Mouse (Mus musculus): ENCODE measurements around the gene Vcl.

The Vcl gene

DNA sequence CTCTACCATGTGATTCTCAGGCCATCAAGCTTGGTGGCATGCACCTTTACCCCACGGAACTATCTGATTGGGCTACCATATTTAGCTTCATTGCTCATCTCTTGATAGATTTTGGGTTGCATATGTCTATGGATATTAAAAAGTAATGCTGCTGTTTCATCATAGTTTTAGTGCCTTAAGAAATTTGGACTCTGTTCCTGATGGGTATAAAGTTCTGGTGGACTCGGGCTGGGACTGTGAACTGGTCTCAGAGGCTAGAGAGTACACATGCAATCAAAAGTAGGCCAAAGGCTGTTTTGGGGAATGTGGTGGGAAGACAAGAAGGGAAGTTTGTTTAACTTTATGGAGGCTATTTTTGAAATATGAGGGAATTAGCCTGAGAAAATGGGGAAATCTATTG, 16.1 kb downstream of the Vcl start:
- no peak for DNase-seq

- no peak for DNase-seq
These were observed 26.8 kb downstream of the Vcl start for GRCm38 (mm10) chr14:20956021-20956420.

DNA sequence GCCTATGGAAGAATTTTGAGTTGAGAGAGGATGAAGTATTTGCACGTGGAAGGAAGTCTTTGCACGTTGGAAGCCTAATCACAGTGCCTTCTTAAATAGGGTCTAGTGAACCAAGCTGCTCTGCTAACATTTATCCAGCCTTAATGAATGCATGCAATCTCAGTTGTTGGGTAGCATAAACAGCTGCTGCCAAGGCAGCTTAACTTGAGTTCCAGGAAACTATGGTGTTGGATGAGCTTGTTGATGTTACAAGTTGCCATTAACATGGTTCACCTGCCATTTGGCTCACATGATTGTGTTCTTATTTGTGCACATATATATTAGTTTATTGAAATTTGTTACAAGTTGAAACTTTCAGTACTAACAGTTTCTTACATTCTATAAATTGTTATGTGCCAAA, 29.8 kb downstream of the Vcl start:
- no peak for DNase-seq

GRCm38 (mm10) chr14:20962466-20962865, 33.3 kb downstream of the Vcl start:
- no peak for DNase-seq

GRCm38 (mm10) chr14:20962906-20963305, 33.7 kb downstream of the Vcl start:
- no peak for DNase-seq

- peak; percentile 4 for DNase-seq
These were observed 34.7 kb downstream of the Vcl start for GRCm38 (mm10) chr14:20963863-20964262.

DNA sequence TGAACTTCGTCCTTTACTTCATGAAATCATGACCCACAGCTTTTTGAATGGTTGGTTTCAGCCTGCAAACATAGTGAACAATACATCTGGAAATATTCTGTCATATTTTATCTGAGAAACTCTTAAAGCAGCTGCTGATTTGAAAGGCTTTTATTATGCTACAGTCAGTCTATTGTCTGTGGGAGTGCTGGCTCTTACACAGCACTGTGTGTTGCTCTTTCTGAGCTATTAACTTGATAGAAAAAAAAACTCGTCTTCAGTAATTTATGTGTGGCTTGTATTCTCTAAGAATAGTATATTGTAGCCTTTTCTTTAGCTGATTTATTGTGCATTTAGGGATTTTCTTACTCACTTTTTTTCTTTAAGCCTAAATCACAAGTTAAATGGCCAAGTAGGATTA, 35.1 kb downstream of the Vcl start:
- DNase-seq: no peak

GRCm38 (mm10) chr14:20966959-20967670, 37.9 kb downstream of the Vcl start:
- no peak for DNase-seq

GRCm38 (mm10) chr14:20969066-20969465, 39.9 kb downstream of the Vcl start:
- DNase-seq: no peak

DNA sequence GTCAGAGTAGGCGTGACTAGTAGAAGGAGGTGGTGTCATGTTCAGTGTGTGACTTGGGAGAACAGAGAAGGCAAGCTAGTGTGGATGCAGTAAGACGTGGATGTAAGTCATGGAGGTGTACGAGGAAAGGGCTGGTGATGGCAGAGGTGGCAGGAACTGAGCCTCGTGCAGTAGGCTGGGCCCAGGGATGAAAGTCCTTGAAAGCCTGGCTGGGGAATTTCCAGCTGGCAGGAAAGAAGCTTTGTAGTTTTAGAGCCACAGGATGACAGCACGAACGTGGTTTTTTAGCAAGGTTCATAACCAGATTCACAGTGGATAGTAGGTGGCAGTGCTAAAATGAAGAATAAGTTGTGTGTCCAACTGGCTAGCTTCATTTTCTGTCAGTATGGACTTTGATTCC, 41.2 kb downstream of the Vcl start:
- DNase-seq: no peak

DNA sequence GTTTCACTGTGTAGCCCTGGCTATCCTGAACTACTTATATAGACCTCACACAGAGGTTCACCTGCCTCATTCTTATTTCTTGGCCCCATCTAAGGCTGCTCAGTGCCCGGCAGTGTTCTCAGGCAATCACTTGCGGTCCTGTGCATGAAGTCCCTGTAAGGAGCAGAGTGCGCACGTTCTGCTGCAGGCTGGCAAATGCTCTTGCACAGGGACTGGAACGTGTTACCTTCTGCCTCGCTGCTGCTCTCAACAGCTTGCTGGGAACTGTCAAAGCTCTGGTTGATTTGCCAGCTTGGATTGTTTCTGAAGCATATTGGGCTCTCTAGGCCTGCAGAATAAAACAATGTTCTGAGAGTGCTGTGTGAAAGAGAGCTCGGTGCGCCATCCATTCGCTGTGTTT, 41.7 kb downstream of the Vcl start:
- no peak for DNase-seq

- DNase-seq: no peak
These were observed 44.6 kb downstream of the Vcl start for GRCm38 (mm10) chr14:20973821-20974220.

DNA sequence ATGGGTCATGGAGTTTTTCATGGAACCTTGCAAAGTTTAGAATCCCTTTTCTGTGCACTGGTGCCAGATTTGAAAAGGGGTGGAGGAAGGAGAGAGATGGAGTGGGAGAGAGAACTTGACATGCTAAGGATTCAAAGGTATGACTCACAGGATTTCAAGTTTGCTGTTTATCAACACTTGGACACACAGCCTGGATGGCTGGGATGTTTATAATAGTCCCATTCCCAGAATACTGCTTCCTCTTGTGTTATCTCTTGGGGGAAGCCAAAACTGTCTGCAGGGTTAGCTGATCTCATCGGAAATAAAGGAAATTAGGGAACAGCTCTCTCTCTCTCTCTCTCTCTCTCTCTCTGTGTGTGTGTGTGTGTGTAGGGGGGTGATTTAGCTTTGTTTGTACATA, 47.5 kb downstream of the Vcl start:
- no peak for DNase-seq

DNA sequence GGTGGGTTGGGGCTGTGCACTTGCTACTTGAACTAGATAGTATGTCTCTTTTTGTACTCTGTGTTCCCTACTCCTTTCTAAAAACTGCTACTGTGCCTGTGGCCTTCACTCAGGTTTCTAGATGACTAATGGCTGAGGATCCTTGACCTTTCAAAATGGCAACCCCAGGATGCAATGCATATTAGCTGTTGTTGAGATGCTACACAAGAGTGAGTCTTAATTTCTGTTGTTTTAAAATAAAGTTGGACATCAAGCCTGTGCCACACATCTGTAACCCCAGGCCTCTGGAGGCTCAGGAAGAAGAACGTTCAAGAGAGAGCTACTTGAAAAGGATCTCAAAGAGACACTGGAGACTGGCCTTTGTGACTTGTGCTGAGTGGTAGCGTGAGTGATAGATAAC, 48.5 kb downstream of the Vcl start:
- DNase-seq: no peak

GRCm38 (mm10) chr14:20983832-20984231, 54.6 kb downstream of the Vcl start:
- DNase-seq: no peak

DNA sequence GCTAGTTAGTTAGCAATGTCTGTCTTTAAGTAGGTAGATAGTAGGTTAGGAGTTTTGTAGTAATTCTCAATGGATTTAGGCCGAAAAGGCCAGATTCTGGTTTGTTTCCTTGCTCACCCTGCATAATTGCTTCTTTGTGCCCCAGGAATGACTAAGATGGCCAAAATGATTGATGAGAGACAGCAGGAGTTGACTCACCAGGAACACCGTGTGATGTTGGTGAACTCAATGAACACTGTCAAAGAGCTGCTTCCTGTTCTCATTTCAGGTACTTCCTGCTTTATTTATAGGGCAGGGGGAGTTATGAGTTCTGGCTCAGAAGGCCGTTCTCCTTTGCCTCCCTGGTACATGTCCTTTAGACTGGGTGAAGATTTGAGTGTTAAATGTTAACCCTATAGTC, 56.3 kb downstream of the Vcl start:
- DNase-seq: no peak

DNA sequence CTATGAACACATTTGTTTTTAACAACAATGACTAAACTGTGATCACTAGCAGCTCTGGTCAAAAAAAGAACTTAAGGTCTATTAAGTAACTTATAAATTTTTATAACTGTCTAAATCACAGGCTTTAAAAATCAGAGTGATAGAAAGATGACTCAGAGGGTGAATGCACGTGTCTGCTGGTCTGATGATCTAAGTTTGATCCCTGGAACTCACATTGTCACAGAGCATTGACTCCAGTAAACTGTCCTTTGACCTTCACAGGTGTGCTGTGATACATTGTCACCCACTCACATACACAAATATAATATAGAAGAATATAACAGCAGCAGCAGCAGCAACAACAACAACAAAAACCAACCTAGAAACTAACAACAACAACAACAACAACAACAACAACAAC, 62.3 kb downstream of the Vcl start:
- no peak for DNase-seq

DNA sequence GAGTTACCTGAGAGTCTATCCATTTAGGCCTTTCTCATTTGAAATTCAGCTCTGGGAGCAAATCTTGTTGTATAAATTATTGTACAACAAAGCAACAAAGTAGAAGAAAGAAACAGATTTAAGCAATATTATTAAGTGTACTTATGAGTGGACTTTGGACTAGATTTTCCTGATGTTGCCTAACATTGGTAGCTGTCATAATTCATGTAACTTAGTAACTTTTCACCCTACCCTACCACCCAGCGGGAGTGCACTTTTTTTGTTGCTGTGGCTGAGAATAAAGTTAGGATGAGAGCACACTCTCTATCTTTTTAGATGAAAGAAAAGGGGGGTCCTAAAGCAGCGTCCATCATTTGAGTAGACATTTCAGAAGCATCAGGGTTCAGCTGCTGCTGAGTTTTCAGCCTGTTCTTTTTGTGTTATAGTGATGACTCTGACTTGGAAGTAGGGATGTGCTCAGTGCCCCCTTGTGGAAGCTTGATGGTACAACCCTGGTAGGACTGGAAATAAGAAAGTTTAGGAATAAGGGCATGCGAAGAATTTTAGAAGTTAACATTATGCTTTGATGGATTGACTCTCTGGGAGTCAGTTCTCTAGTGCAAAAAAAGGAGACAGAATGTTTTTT, 64.0 kb downstream of the Vcl start:
- DNase-seq: peak; percentile 25

DNA sequence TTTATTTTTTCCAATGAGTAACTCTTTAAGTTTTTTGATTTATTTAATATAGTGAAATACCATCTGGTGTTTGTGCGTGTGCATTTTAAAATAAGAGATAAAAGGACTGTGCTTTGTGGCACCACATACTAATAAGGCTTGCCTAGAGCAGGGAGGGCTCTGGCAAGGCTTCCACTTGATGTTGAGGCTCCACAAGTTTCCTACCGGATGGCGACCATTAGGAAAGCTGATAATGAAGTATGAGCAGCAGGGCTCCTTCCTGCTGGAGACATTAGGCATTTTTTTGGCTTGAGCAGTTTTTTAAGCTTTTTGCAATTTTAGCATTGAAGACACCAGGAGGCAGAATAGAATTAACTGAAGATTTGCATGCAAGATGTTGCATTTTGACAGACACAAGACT, 65.3 kb downstream of the Vcl start:
- DNase-seq: no peak

DNA sequence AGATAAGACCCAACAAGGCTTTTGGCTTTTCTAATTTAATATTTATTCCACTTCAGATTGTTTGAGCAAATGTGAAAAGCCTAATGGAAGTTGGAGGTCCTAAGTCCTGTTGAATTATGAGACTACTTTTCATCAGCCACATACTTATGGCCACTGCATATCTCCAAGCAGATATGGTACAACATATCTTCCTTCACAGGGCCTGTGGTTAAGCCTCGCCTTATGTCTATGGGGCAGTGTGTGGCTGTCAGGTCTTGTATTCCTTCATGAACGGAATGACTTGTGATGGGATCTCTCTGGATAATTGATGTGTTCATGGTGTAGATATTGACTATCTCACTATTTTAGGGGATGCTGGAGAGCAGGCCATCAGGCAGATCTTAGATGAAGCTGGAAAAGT, 66.3 kb downstream of the Vcl start:
- DNase-seq: no peak

- no peak for DNase-seq
These were observed 67.2 kb downstream of the Vcl start for GRCm38 (mm10) chr14:20996361-20996760.

- DNase-seq: no peak
These were observed 68.3 kb downstream of the Vcl start for GRCm38 (mm10) chr14:20997548-20997947.

GRCm38 (mm10) chr14:20999617-21000016, 70.4 kb downstream of the Vcl start:
- DNase-seq: no peak

GRCm38 (mm10) chr14:21013800-21014334, 84.7 kb downstream of the Vcl start:
- DNase-seq: no peak

DNA sequence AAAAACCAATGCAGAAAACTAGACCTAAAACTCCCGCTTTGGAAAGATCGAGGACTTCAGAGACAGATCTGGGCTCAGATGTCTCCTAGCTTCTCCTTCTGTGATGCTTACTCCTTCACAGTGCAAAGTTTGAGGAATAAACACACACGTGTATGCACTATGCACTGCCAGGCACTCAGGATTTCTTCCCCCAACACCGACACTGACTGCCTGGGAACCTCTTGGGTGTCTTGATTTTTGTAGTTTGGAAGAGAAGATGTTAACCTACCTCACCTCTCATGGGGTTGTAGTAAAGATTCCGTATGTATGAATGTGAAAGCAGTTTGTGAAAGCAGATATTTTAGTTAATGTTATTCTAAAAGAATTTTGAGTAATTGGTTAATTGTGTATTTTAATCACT, 88.7 kb downstream of the Vcl start:
- no peak for DNase-seq
